Mouse (Mus musculus) olfactory bulb, adult 2 months (tissue): ENCODE results near the gene Rac1. TPM values are rescaled to one million over a fixed set of nuclear protein-coding genes. Genes with fewer than 3 reads are reported as not detected.

Experiments used
- H3K27ac ChIP-seq: fragments of 200-500 bp; 2 replicates; pipeline ENCODE4 v1.5.1; 2012; ENCODE audit warnings: low read depth, low read length; ENCODE audit not compliant: insufficient read depth
- H3K4me1 ChIP-seq: fragments of 200-500 bp; 2 replicates; pipeline ENCODE4 v1.6.1; 2012; ENCODE audit warnings: low read length; ENCODE audit not compliant: control insufficient read depth, insufficient read depth
- H3K4me3 ChIP-seq: fragments of 200-500 bp; 2 replicates; pipeline ENCODE4 v1.5.1; 2012; ENCODE audit warnings: mild to moderate bottlenecking, low read depth, low read length, moderate library complexity; ENCODE audit not compliant: insufficient read depth
- CTCF ChIP-seq: fragments of 200-500 bp; IDR thresholded peaks from 2 replicates; pipeline ENCODE4 v1.5.1; 2012; ENCODE audit warnings: low read depth, mild to moderate bottlenecking, low read length, moderate library complexity; ENCODE audit not compliant: insufficient read depth
- POLR2A ChIP-seq: fragments of 200-500 bp; IDR thresholded peaks from 2 replicates; pipeline ENCODE4 v1.6.1; 2012; ENCODE audit warnings: mild to moderate bottlenecking, low read depth, low read length, moderate library complexity; ENCODE audit not compliant: insufficient read depth
- WGBS: fragments of 180-500 bp; shearing (Covaris S2); methylation state at CpG from one replicate; pipeline ENCODE4 v1.1.7; 2018; 5-methylcytosine and 5-hydroxymethylcytosine counted together
- polyA plus RNA-seq: library from polyadenylated mRNA; stranded (reverse); fragments of >200 nt; gene quantifications from 2 replicates; pipeline ENCODE4 v1.2.4, GENCODE M21; 2012; ENCODE audit warnings: low replicate concordance; ENCODE audit not compliant: missing spikeins, insufficient read depth, insufficient read length

Gene Rac1
- polyA plus RNA-seq, 1 experiment = 73.1 TPM

- TF ChIP-seq CTCF (no peak), POLR2A (no peak)
- peaks cover 3% of the 10 kb centered on the region; the same call in 1 of the 2 replicates for H3K4me1 ChIP-seq
- no peak overlapping the region for H3K4me3 ChIP-seq
- WGBS = 93% methylated on average over 4 of the region's 4 CpGs
- no peak overlapping the region for H3K27ac ChIP-seq
Measured at GRCm38 (mm10) chr5:143491736-143492135, 36.1 kb downstream of the Rac1 start.

- 87% methylated on average over 14 of the region's 14 CpGs for WGBS
- TF ChIP-seq POLR2A (no peak), CTCF (no peak)
- Histone ChIP-seq H3K4me1 (peaks cover 3% of the 10 kb centered on the region; the same call in 1 of the 2 replicates), H3K4me3 (no peak overlapping the region), H3K27ac (no peak overlapping the region)
Measured at GRCm38 (mm10) chr5:143489749-143490342, 38.0 kb downstream of the Rac1 start.

- Histone ChIP-seq H3K4me1 (peaks cover 3% of the 10 kb centered on the region; the same call in 1 of the 2 replicates), H3K27ac (no peak overlapping the region), H3K4me3 (no peak overlapping the region)
- 90% methylated on average over 5 of the region's 5 CpGs for WGBS
- no peak for TF ChIP-seq CTCF
- no peak for TF ChIP-seq POLR2A
Measured at GRCm38 (mm10) chr5:143487998-143488397, 39.8 kb downstream of the Rac1 start.

- H3K4me3 ChIP-seq = no peak overlapping the region
- TF ChIP-seq CTCF = no peak
- 79% methylated on average over 10 of the region's 10 CpGs for WGBS
- H3K27ac ChIP-seq = no peak overlapping the region
- H3K4me1 ChIP-seq = peaks cover 3% of the 10 kb centered on the region; the same call in 1 of the 2 replicates
Measured at GRCm38 (mm10) chr5:143487193-143487592, 40.6 kb downstream of the Rac1 start.

- no peak overlapping the region for H3K4me3 ChIP-seq
- H3K4me1 ChIP-seq = peaks cover 3% of the 10 kb centered on the region; the same call in 1 of the 2 replicates
- H3K27ac ChIP-seq = no peak overlapping the region
- WGBS = 86% methylated on average over 5 of the region's 5 CpGs
- TF ChIP-seq POLR2A (no peak), CTCF (no peak)
Measured at GRCm38 (mm10) chr5:143484955-143485354, 42.9 kb downstream of the Rac1 start.

GRCm38 (mm10) chr5:143477901-143478300 is 49.9 kb downstream of the Rac1 start:
- H3K4me3 ChIP-seq = no peak overlapping the region
- H3K27ac ChIP-seq = no peak overlapping the region
- WGBS = 95% methylated on average over 3 of the region's 3 CpGs
- TF ChIP-seq POLR2A (no peak), CTCF (no peak)
- H3K4me1 ChIP-seq = peaks cover 9% of the 10 kb centered on the region; the same call in 1 of the 2 replicates

GRCm38 (mm10) chr5:143476013-143476412 is 51.8 kb downstream of the Rac1 start:
- 93% methylated on average over 6 of the region's 6 CpGs for WGBS
- Histone ChIP-seq H3K4me1 (peaks cover 19% of the 10 kb centered on the region; the same call in 1 of the 2 replicates), H3K27ac (no peak overlapping the region), H3K4me3 (no peak overlapping the region)
- no peak for TF ChIP-seq CTCF
- TF ChIP-seq POLR2A = no peak

GRCm38 (mm10) chr5:143475153-143475844 is 52.5 kb downstream of the Rac1 start:
- no peak for TF ChIP-seq POLR2A
- TF ChIP-seq CTCF = no peak
- no peak overlapping the region; the same call in 1 of the 2 replicates for H3K27ac ChIP-seq
- H3K4me1 ChIP-seq = peaks cover 19% of the 10 kb centered on the region; the same call in 1 of the 2 replicates
- H3K4me3 ChIP-seq = no peak overlapping the region
- WGBS = 68% methylated on average over 20 of the region's 20 CpGs

GRCm38 (mm10) chr5:143471953-143472618 is 55.8 kb downstream of the Rac1 start:
- TF ChIP-seq CTCF (no peak), POLR2A (no peak)
- no peak overlapping the region for H3K27ac ChIP-seq
- 58% methylated on average over 9 of the region's 9 CpGs for WGBS

More at GRCm38 (mm10) chr5:143471953-143472618, 55.8 kb downstream of the Rac1 start:
- Histone ChIP-seq H3K4me1 (peaks cover 19% of the 10 kb centered on the region; the same call in 1 of the 2 replicates), H3K4me3 (no peak overlapping the region)
